Mouse (Mus musculus): ENCODE measurements around the gene Olfr986.

DNA sequence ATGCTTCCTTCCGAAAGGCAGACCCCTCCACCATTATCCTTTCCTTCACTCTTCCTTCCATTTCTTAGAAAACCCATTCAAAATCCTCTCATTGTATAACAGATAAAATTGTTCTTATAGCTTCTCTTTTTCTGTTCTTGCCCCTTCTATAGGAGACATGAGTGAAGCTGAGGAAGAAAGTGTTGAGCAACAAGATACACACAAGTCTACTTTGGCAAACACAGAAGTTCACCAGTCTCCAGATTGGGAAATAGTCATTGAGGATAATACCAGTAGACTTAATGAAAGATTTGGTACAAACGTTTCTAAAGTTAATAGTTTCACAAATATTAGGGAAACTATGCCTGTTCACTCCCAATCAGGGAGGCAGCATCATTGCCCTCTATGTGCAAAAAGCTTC is 30.0 kb downstream of the Olfr986 start:
- TF ChIP-seq CTCF (IDR thresholded peaks at IDR 0.05; ENCODE audit: low read depth, low read length) (no peak), POLR2A (IDR thresholded peaks at IDR 0.05; ENCODE audit: borderline replicate concordance, low read depth, low read length) (no peak)
